Mouse (Mus musculus): ENCODE measurements at regions not wholly inside any gene's neighbourhood (a gene's known extent, or its start where the extent isn't known, plus 50 kb on each side); places are given as distances from the start of the nearest gene placed in this dataset.

GRCm38 (mm10) chr2:75269446-75269845, 389.6 kb upstream of the Hnrnpa3 start:
- WGBS (ENCODE audit: insufficient replicate concordance): 67% methylated on average over 8 of the region's 8 CpGs
- ATAC-seq (ENCODE audit: low read depth): no peak

DNA sequence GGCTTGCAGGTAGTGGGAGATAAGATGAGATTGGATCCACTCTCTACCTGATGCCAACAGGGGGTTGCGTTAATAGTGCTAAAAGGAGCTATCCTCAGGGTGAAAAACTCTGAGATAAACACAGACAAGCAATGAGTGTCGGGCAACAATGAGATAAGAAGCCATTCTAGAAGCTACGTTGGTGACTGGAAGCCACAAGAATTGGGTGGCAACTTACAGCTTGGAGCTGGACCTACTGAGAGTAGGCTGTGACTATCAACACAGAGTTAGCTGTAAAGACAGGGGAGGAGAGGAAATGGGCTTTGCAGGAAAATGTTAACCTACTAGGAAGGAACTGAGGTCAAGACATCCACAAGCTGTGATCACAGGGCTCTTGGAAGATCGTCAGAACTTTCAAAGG, 388.9 kb upstream of the Hnrnpa3 start:
- H3K36me3 ChIP-seq (ENCODE audit: control insufficient read depth, insufficient read depth): no peaks in the 10 kb centered on the region
- H3K9ac ChIP-seq (ENCODE audit: low read depth, low read length): no peak overlapping the region
- no peak overlapping the region for H3K27ac ChIP-seq (ENCODE audit: low read length)
- no peak overlapping the region for H3K4me2 ChIP-seq (ENCODE audit: low read depth, low read length)
- no peak for ATAC-seq (ENCODE audit: low read depth)
- WGBS (ENCODE audit: insufficient replicate concordance): 21% methylated on average over 4 of the region's 4 CpGs
- no peaks in the 10 kb centered on the region for H3K9me3 ChIP-seq (replicated peaks; ENCODE audit: control insufficient read depth, low read length)
- no peaks in the 10 kb centered on the region for H3K4me1 ChIP-seq (ENCODE audit: control insufficient read depth, low read depth, low read length)
- no peaks in the 10 kb centered on the region for H3K27me3 ChIP-seq (ENCODE audit: control insufficient read depth, insufficient read depth, low read depth, low read length)
- no peak overlapping the region for H3K4me3 ChIP-seq (ENCODE audit: low read depth, low read length)

More at GRCm38 (mm10) chr2:75269446-75269845, 389.6 kb upstream of the Hnrnpa3 start:
- H3K36me3 ChIP-seq (ENCODE audit: control insufficient read depth, insufficient read depth): no peaks in the 10 kb centered on the region
- no peaks in the 10 kb centered on the region for H3K4me1 ChIP-seq (ENCODE audit: control insufficient read depth, low read depth, low read length)
- no peak overlapping the region for H3K4me2 ChIP-seq (ENCODE audit: low read depth, low read length)
- no peaks in the 10 kb centered on the region for H3K27me3 ChIP-seq (ENCODE audit: control insufficient read depth, insufficient read depth, low read depth, low read length)
- no peak overlapping the region for H3K4me3 ChIP-seq (ENCODE audit: low read depth, low read length)
- no peak overlapping the region for H3K9ac ChIP-seq (ENCODE audit: low read depth, low read length)
- no peaks in the 10 kb centered on the region for H3K9me3 ChIP-seq (replicated peaks; ENCODE audit: control insufficient read depth, low read length)
- H3K27ac ChIP-seq (ENCODE audit: low read length): no peak overlapping the region

- no peaks in the 10 kb centered on the region for H3K4me1 ChIP-seq (ENCODE audit: control insufficient read depth, low read depth, low read length)
- H3K27me3 ChIP-seq (ENCODE audit: control insufficient read depth, insufficient read depth, low read depth, low read length): no peaks in the 10 kb centered on the region
- H3K4me3 ChIP-seq (ENCODE audit: low read depth, low read length): no peak overlapping the region
- no peaks in the 10 kb centered on the region for H3K36me3 ChIP-seq (ENCODE audit: control insufficient read depth, insufficient read depth)
- H3K9me3 ChIP-seq (replicated peaks; ENCODE audit: control insufficient read depth, low read length): no peaks in the 10 kb centered on the region
- WGBS (ENCODE audit: insufficient replicate concordance): 58% methylated on average over 1 of the region's 1 CpGs
- no peak overlapping the region for H3K4me2 ChIP-seq (ENCODE audit: low read depth, low read length)
- no peak for ATAC-seq (ENCODE audit: low read depth)
- H3K9ac ChIP-seq (ENCODE audit: low read depth, low read length): no peak overlapping the region
- no peak overlapping the region for H3K27ac ChIP-seq (ENCODE audit: low read length)
Measured at GRCm38 (mm10) chr2:75287900-75288299, 371.2 kb upstream of the Hnrnpa3 start.

DNA sequence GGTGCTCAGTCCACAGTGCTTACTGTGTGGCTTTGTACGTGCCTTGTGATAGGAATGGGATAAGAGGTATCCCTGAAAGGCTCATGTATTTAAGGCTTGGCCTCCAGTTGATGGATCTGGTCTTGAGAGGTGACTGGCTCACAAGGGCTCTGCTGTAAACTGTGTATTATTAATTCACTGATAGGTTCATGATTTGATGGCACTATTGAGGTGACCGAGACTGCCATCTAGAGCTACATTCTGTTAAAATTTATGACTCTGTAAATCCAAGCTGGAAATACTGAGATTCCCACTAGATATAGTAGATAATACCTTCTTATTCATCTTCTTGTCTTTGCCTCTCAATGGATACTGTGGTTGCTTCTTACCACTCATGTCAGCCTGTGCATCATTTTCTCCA, 367.4 kb upstream of the Hnrnpa3 start:
- no peaks in the 10 kb centered on the region for H3K36me3 ChIP-seq (ENCODE audit: control insufficient read depth, insufficient read depth)
- H3K4me3 ChIP-seq (ENCODE audit: low read depth, low read length): no peak overlapping the region
- no peak overlapping the region for H3K9ac ChIP-seq (ENCODE audit: low read depth, low read length)
- no peak overlapping the region for H3K4me2 ChIP-seq (ENCODE audit: low read depth, low read length)
- H3K27me3 ChIP-seq (ENCODE audit: control insufficient read depth, insufficient read depth, low read depth, low read length): no peaks in the 10 kb centered on the region
- no peaks in the 10 kb centered on the region for H3K9me3 ChIP-seq (replicated peaks; ENCODE audit: control insufficient read depth, low read length)
- no peaks in the 10 kb centered on the region for H3K4me1 ChIP-seq (ENCODE audit: control insufficient read depth, low read depth, low read length)
- ATAC-seq (ENCODE audit: low read depth): no peak
- no peak overlapping the region for H3K27ac ChIP-seq (ENCODE audit: low read length)
- WGBS (ENCODE audit: insufficient replicate concordance): 57% methylated on average over 2 of the region's 2 CpGs

DNA sequence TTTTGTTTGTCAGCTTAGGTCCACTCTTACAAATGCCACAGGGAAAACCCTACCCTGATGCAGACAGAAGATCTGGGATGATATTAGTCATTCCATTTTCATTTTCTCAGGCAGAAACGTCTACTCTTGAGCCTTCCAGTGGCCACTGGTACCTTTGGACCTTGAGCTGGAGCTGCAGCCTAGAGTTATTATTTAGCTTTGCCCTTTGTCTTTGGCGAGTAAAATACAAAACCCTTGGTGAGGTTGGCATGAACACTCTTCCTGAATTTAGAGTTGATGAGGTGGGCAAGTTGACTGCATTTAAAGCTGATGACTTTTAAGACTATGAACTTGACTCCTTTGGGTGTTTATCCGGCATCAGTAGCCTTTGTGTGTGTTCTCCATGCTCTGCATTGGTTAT, 352.2 kb upstream of the Hnrnpa3 start:
- Histone ChIP-seq H3K9me3 (replicated peaks; ENCODE audit: control insufficient read depth, low read length) (no peaks in the 10 kb centered on the region), H3K27ac (ENCODE audit: low read length) (no peak overlapping the region), H3K4me1 (ENCODE audit: control insufficient read depth, low read depth, low read length) (no peaks in the 10 kb centered on the region), H3K4me3 (ENCODE audit: low read depth, low read length) (no peak overlapping the region), H3K4me2 (ENCODE audit: low read depth, low read length) (no peak overlapping the region), H3K36me3 (ENCODE audit: control insufficient read depth, insufficient read depth) (no peaks in the 10 kb centered on the region), H3K27me3 (ENCODE audit: control insufficient read depth, insufficient read depth, low read depth, low read length) (no peaks in the 10 kb centered on the region), H3K9ac (ENCODE audit: low read depth, low read length) (no peak overlapping the region)
- WGBS (ENCODE audit: insufficient replicate concordance): 44% methylated on average over 3 of the region's 3 CpGs
- ATAC-seq (ENCODE audit: low read depth): no peak

DNA sequence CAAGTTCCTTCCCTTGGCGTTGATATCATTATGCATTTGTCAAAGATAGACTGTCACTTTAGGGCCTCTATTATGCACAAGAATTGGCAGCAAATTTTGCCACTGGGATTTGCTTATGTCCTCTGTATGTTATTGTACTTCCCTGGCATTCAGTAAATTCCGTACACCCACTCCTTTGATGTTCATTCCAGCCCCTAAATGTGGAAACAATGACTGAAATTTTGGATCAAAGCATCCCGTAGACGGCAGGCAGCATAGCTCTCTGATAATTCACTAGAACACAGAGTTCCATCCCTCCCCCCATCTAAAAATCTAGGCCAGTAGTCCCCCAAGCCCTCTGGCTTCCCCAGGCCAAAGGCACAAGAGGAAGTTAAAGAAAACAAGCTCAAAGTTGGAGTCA, 347.9 kb upstream of the Hnrnpa3 start:
- H3K9me3 ChIP-seq (replicated peaks; ENCODE audit: control insufficient read depth, low read length): no peaks in the 10 kb centered on the region
- ATAC-seq (ENCODE audit: low read depth): no peak
- H3K27ac ChIP-seq (ENCODE audit: low read length): no peak overlapping the region
- H3K36me3 ChIP-seq (ENCODE audit: control insufficient read depth, insufficient read depth): no peaks in the 10 kb centered on the region
- H3K4me1 ChIP-seq (ENCODE audit: control insufficient read depth, low read depth, low read length): no peaks in the 10 kb centered on the region
- H3K4me2 ChIP-seq (ENCODE audit: low read depth, low read length): no peak overlapping the region
- WGBS (ENCODE audit: insufficient replicate concordance): 45% methylated on average over 4 of the region's 4 CpGs
- no peak overlapping the region for H3K4me3 ChIP-seq (ENCODE audit: low read depth, low read length)
- no peak overlapping the region for H3K9ac ChIP-seq (ENCODE audit: low read depth, low read length)
- no peaks in the 10 kb centered on the region for H3K27me3 ChIP-seq (ENCODE audit: control insufficient read depth, insufficient read depth, low read depth, low read length)

GRCm38 (mm10) chr2:75312246-75312645, 346.8 kb upstream of the Hnrnpa3 start:
- H3K9ac ChIP-seq (ENCODE audit: low read depth, low read length): no peak overlapping the region
- H3K4me1 ChIP-seq (ENCODE audit: control insufficient read depth, low read depth, low read length): no peaks in the 10 kb centered on the region
- H3K27me3 ChIP-seq (ENCODE audit: control insufficient read depth, insufficient read depth, low read depth, low read length): no peaks in the 10 kb centered on the region
- WGBS (ENCODE audit: insufficient replicate concordance): 12% methylated on average over 7 of the region's 7 CpGs
- no peaks in the 10 kb centered on the region for H3K9me3 ChIP-seq (replicated peaks; ENCODE audit: control insufficient read depth, low read length)
- H3K36me3 ChIP-seq (ENCODE audit: control insufficient read depth, insufficient read depth): no peaks in the 10 kb centered on the region
- no peak for ATAC-seq (ENCODE audit: low read depth)
- H3K4me2 ChIP-seq (ENCODE audit: low read depth, low read length): no peak overlapping the region
- H3K27ac ChIP-seq (ENCODE audit: low read length): no peak overlapping the region
- H3K4me3 ChIP-seq (ENCODE audit: low read depth, low read length): no peak overlapping the region

GRCm38 (mm10) chr2:75315341-75315740, 343.7 kb upstream of the Hnrnpa3 start:
- H3K27ac ChIP-seq (ENCODE audit: low read length): no peak overlapping the region
- no peak for ATAC-seq (ENCODE audit: low read depth)
- no peaks in the 10 kb centered on the region for H3K9me3 ChIP-seq (replicated peaks; ENCODE audit: control insufficient read depth, low read length)
- 35% methylated on average over 7 of the region's 7 CpGs for WGBS (ENCODE audit: insufficient replicate concordance)
- H3K27me3 ChIP-seq (ENCODE audit: control insufficient read depth, insufficient read depth, low read depth, low read length): no peaks in the 10 kb centered on the region
- H3K36me3 ChIP-seq (ENCODE audit: control insufficient read depth, insufficient read depth): no peaks in the 10 kb centered on the region
- no peak overlapping the region for H3K4me2 ChIP-seq (ENCODE audit: low read depth, low read length)
- H3K4me3 ChIP-seq (ENCODE audit: low read depth, low read length): no peak overlapping the region
- no peaks in the 10 kb centered on the region for H3K4me1 ChIP-seq (ENCODE audit: control insufficient read depth, low read depth, low read length)
- H3K9ac ChIP-seq (ENCODE audit: low read depth, low read length): no peak overlapping the region

DNA sequence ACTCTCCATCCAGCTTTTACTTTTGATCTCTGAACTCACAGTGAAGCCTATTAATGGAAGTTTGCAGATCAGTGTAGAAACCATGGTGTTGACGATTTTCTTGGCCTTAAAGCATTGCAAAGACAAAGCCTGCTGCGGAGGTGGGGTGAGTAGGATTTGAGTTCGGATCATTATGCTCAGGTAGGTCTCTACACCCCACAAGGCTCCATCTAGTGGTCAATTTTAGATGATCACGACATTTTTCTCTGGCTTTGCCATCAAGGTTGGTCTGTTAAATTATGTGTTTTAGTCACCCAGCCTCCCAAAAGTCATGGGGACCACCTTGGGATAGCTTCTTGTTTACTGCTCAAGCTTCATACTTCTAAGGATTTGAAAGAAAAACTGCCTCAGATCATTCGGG, 340.9 kb upstream of the Hnrnpa3 start:
- Histone ChIP-seq H3K4me3 (ENCODE audit: low read depth, low read length) (no peak overlapping the region), H3K36me3 (ENCODE audit: control insufficient read depth, insufficient read depth) (no peaks in the 10 kb centered on the region), H3K9me3 (replicated peaks; ENCODE audit: control insufficient read depth, low read length) (no peaks in the 10 kb centered on the region), H3K4me2 (ENCODE audit: low read depth, low read length) (no peak overlapping the region), H3K27me3 (ENCODE audit: control insufficient read depth, insufficient read depth, low read depth, low read length) (no peaks in the 10 kb centered on the region), H3K27ac (ENCODE audit: low read length) (no peak overlapping the region), H3K9ac (ENCODE audit: low read depth, low read length) (no peak overlapping the region), H3K4me1 (ENCODE audit: control insufficient read depth, low read depth, low read length) (no peaks in the 10 kb centered on the region)
- WGBS (ENCODE audit: insufficient replicate concordance): 39% methylated on average over 5 of the region's 5 CpGs
- no peak for ATAC-seq (ENCODE audit: low read depth)
